Mouse (Mus musculus) cortical plate, adult 2 months (tissue): ENCODE measurements around the gene Exoc3l4.

Experiments used
- CTCF ChIP-seq: fragments of 200-500 bp; IDR thresholded peaks from 2 replicates; pipeline ENCODE4 v1.5.1; 2011; ENCODE audit warnings: mild to moderate bottlenecking, control low read depth, low read length; ENCODE audit not compliant: insufficient read depth; ENCODE audit errors: extremely low read depth
- POLR2A ChIP-seq: fragments of 200-500 bp; IDR thresholded peaks from 2 replicates; pipeline ENCODE4 v1.6.1; 2011; ENCODE audit warnings: mild to moderate bottlenecking, low read length, control low read depth; ENCODE audit not compliant: insufficient read depth; ENCODE audit errors: extremely low read depth

DNA sequence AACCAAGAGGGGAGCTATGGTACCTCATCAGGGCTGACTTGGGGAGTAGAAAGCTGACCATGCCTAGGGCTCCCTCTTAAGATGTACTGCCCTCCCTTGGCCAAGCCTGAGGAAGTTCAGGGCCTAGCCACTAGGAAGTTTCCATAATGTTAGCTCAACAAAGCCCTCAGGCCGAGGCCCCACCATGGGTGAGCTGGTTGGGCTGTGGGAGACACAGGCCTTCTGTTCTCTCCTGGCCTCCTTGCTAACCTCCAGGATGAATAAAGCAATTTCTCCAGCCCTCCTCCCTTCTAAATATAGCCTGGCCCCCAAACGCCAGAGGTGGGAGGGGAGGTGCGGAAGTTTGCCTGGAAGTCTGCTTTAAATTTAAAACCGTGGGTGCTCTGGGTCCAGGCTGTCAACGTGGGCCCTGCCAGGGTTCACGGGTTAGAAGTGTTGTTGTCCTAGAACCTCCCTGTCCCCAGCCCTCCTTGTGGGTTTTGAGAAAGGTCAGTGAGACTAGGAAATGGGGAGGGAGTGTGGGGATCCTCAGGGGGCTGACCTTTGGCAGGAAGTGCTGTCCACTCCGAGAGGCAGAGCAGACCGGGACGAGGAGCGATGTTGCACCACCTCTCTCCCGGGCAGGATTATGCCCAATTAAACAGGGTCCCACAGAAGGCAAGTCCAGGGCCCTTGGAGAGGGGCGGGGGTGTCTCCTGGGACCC, 4.1 kb upstream of the Exoc3l4 start:
- no peak for TF ChIP-seq CTCF
- TF ChIP-seq POLR2A, result no peak
